In genomic region chr1:75524679-75525078, GRCm38 (mm10) we compare ENCODE assay signal across 22 mouse cellular contexts. TPM values are rescaled to one million over a fixed set of nuclear protein-coding genes. Genes with fewer than 3 reads are reported as not detected.
DNase-seq lines count a peak whose midpoint lies in the region; ATAC-seq and TF ChIP-seq lines count a peak whose summit lies in the region.
"Had no signal": no experiment of that assay in that cellular context is flagged by ENCODE, and none has a peak within 500 bp of the region (broad histone marks: within the 10 kb centered on the region; RNA-seq: fewer than 3 reads in every experiment).

No protein-coding gene starts in this region.

- H3K4me1 ChIP-seq in heart, embryonic 13.5 days, result peaks cover 20% of the 10 kb centered on the region
- H3K4me1 ChIP-seq in CH12.LX (ENCODE audit: control insufficient read depth in 1 of 2, insufficient read depth in 2 of 2), result peaks cover 12 to 39% of the 10 kb centered on the region in 2 experiments
- no peaks in the 10 kb centered on the region; the same call in 1 of the 2 replicates for H3K4me1 ChIP-seq in cerebellum, adult 2 months (ENCODE audit: control insufficient read depth, insufficient read depth, low read length)

- dilution Hi-C loops in CH12.LX (cut with MboI; ENCODE audit: extremely low pct_ligation_motif_present, extremely low pct_unique_long_range_greater_than_20kb, low sequenced_read_pairs), result no loop called here

- intact Hi-C loops in left cerebral cortex, postnatal 25 days (cut with DNase I), result loop anchor here (10.0 kb wide), 1 partner anchor 1560 kb away; no protein-coding TSS in a partner anchor

- no peak overlapping the region for H3K27ac ChIP-seq in heart, embryonic 13.5 days (replicated peaks)
- peak overlapping the region; percentile 35 for H3K27ac ChIP-seq in CH12.LX (ENCODE audit: insufficient read depth, low read depth)
- H3K27ac ChIP-seq in cerebellum, adult 2 months (ENCODE audit: insufficient read depth, low read length), result no peak overlapping the region
- H3K27ac ChIP-seq: embryonic facial prominence, embryonic 15.5 days; left cerebral cortex, adult 2 months; limb, embryonic 10.5 days had no signal

- peak; percentile 47; the same call in 1 of the 2 replicates for TF ChIP-seq EP300 in CH12.LX (IDR thresholded peaks at IDR 0.05; ENCODE audit: low read length)

- H3K27me3 ChIP-seq in heart, embryonic 13.5 days (replicated peaks), result no peaks in the 10 kb centered on the region
- H3K27me3 ChIP-seq in CH12.LX (replicated peaks), result no peaks in the 10 kb centered on the region
- no peaks in the 10 kb centered on the region for H3K27me3 ChIP-seq in cerebellum, adult 2 months (ENCODE audit: control insufficient read depth, insufficient read depth, low read length)
- H3K27me3 ChIP-seq: embryonic facial prominence, embryonic 15.5 days had no signal

- no peak for ATAC-seq in heart, embryonic 13.5 days (ENCODE audit: extremely low read depth, insufficient number of reproducible peaks, low FRiP score, low TSS enrichment)
- ATAC-seq: inflammation-experienced regulatory T-cells, adult 6 months had no signal

- in situ Hi-C loops in CH12.LX (cut with MboI; ENCODE audit: low pct_ligation_motif_present, low pct_unique_long_range_greater_than_20kb, low sequenced_read_pairs), result no loop called here

- H3K36me3 ChIP-seq in heart, embryonic 13.5 days, result peaks cover 50% of the 10 kb centered on the region
- H3K36me3 ChIP-seq in CH12.LX (replicated peaks in 1 of 2; ENCODE audit: control insufficient read depth in 1 of 2, insufficient read depth in 1 of 2, low read length in 1 of 2), result peaks cover 28 to 45% of the 10 kb centered on the region in 2 experiments

- no peak overlapping the region for H3K4me2 ChIP-seq in heart, embryonic 13.5 days
- 0 out of 2 replicates have a peak overlapping the region, but pooled peaks have one; percentile 2 for H3K4me2 ChIP-seq in CH12.LX (ENCODE audit: insufficient read depth, low read depth, poor library complexity, severe bottlenecking)
- H3K4me2 ChIP-seq: embryonic facial prominence, embryonic 15.5 days; lung, embryonic 14.5 days had no signal

- TF ChIP-seq RAD21 in CH12.LX (IDR thresholded peaks at IDR 0.05; ENCODE audit: low read depth, low read length), result no peak; the same call in 1 of the 2 replicates

- DNase-seq in heart, adult 9 months (ENCODE audit: low spot score in 2 of 2), result no peak
- DNase-seq in lung, postnatal 4 days, result peak; percentile 15 to 56
- DNase-seq in lung, adult 18-20 months, result no peak
- peak; percentile 97 for DNase-seq in CH12.LX (ENCODE audit: extremely low read depth)
- peak; percentile 46 to 61 for DNase-seq in spleen, adult 18-20 months
- no peak for DNase-seq in left cerebral cortex, postnatal 25 days (ENCODE audit: low spot score in 2 of 2)
- DNase-seq in cerebellum, adult 2 months, result no peak
- DNase-seq: adrenal gland, adult 8-10 months; cerebellum, postnatal 10 days; kidney, adult 9 months; kidney, postnatal 36 days; lung, embryonic 14.5 days; right cerebral cortex, postnatal 14 days; thymus, postnatal 14 days had no signal

- no peaks in the 10 kb centered on the region for H3K9me3 ChIP-seq in heart, embryonic 13.5 days
- no peaks in the 10 kb centered on the region for H3K9me3 ChIP-seq in CH12.LX (replicated peaks; ENCODE audit: low read length)
- H3K9me3 ChIP-seq: embryonic facial prominence, embryonic 15.5 days; limb, embryonic 10.5 days had no signal

- TF ChIP-seq POLR2A in CH12.LX (IDR thresholded peaks at IDR 0.05; ENCODE audit: low read depth, low read length), result no peak
- no peak for TF ChIP-seq POLR2A in cerebellum, adult 2 months (IDR thresholded peaks at IDR 0.05; ENCODE audit: borderline replicate concordance, insufficient read depth, low read length)

- WGBS in heart, embryonic 13.5 days, result 81% methylated on average over 7 of the region's 7 CpGs
- 88% methylated on average over 7 of the region's 7 CpGs for WGBS in cerebellum, adult 2 months

- no peak for TF ChIP-seq CTCF in CH12.LX (conservative IDR thresholded peaks at IDR 0.05 in 1 of 2, IDR thresholded peaks at IDR 0.05 in 1 of 2; ENCODE audit: low read depth in 2 of 2, low read length in 2 of 2)
- no peak for TF ChIP-seq CTCF in cerebellum, adult 2 months (IDR thresholded peaks at IDR 0.05; ENCODE audit: borderline replicate concordance, insufficient read depth, low read depth, low read length)

- no peaks in the 10 kb centered on the region for H3K79me2 ChIP-seq in CH12.LX (replicated peaks; ENCODE audit: control insufficient read depth, extremely low read depth, insufficient read depth, poor library complexity, severe bottlenecking)

- no peak overlapping the region for H3K4me3 ChIP-seq in heart, embryonic 13.5 days
- H3K4me3 ChIP-seq in CH12.LX (replicated peaks in 1 of 3; ENCODE audit: low read depth in 2 of 3, low read length in 2 of 3, poor library complexity in 1 of 3), result no peak overlapping the region
- H3K4me3 ChIP-seq in cerebellum, adult 2 months (replicated peaks; ENCODE audit: insufficient read depth, low read depth, low read length), result no peak overlapping the region
- H3K4me3 ChIP-seq: embryonic facial prominence, embryonic 15.5 days; left cerebral cortex, adult 2 months; limb, embryonic 10.5 days; myocyte had no signal

- 0 out of 2 replicates have a peak overlapping the region, but pooled peaks have one; percentile 19 for H3K9ac ChIP-seq in heart, embryonic 13.5 days
- no peak overlapping the region for H3K9ac ChIP-seq in CH12.LX (ENCODE audit: insufficient read depth, low read depth)
- H3K9ac ChIP-seq: embryonic facial prominence, embryonic 15.5 days; lung, embryonic 14.5 days had no signal

TF ChIP-seq in CH12.LX, 34 proteins besides CTCF, POLR2A, EP300 and RAD21:
- no peak for TF ChIP-seq MXI1 (IDR thresholded peaks at IDR 0.05; ENCODE audit: low read depth, low read length)
- TF ChIP-seq JUN (IDR thresholded peaks at IDR 0.05; ENCODE audit: insufficient read depth, low read depth, low read length), result no peak
- TF ChIP-seq KAT2A (IDR thresholded peaks at IDR 0.05; ENCODE audit: insufficient replicate concordance, low read length), result 0 out of 2 replicates have a peak, but pooled peaks have one; percentile 50
- peak; percentile 36; the same call in 1 of the 2 replicates for TF ChIP-seq NRF1 (IDR thresholded peaks at IDR 0.05; ENCODE audit: low read depth, low read length)
- 0 out of 2 replicates have a peak, but pooled peaks have one; percentile 22 for TF ChIP-seq MYC (IDR thresholded peaks at IDR 0.05; ENCODE audit: low read depth, low read length)
- TF ChIP-seq ETS1 (conservative IDR thresholded peaks at IDR 0.05; ENCODE audit: low read depth, low read length), result peak; percentile 74
- TF ChIP-seq MAZ (IDR thresholded peaks at IDR 0.05; ENCODE audit: low read depth, low read length), result peak; percentile 64; the same call in 1 of the 2 replicates
- peak; percentile 69 for TF ChIP-seq IRF4 (IDR thresholded peaks at IDR 0.05; ENCODE audit: low read depth, low read length)
- peak; percentile 60; the same call in 1 of the 2 replicates for TF ChIP-seq SIN3A (IDR thresholded peaks at IDR 0.05; ENCODE audit: low read length)
- no peak for TF ChIP-seq POLR2AphosphoS2 (IDR thresholded peaks at IDR 0.05; ENCODE audit: low read depth, low read length)
- TF ChIP-seq HCFC1 (IDR thresholded peaks at IDR 0.05; ENCODE audit: low read depth, low read length), result peak; percentile 33; the same call in 1 of the 2 replicates
- peak; percentile 31; the same call in 1 of the 2 replicates for TF ChIP-seq ELF1 (IDR thresholded peaks at IDR 0.05; ENCODE audit: low read depth, low read length)
- TF ChIP-seq TBP (conservative IDR thresholded peaks at IDR 0.05; ENCODE audit: low read depth, low read length), result 0 out of 2 replicates have a peak, but pooled peaks have one; percentile 16
TF ChIP-seq in CH12.LX: peak in this region for 10.

RNA-seq across cellular contexts. Expression of gene Stk11ip, which starts 3.4 kb away (rescaled TPM):
- polyA plus RNA-seq in heart, embryonic 13.5 days (2015; fragmentation: Nextera tagmentation; extraction: Ambion mirVana), result 11.3 and 12.6 TPM in 2 replicates
- 16.9 and 17.3 TPM in 2 replicates for total RNA-seq in CH12.LX (2012; rRNA removed)
- 11.6 and 16.0 TPM in 2 replicates for total RNA-seq in CH12.LX (2014; rRNA removed)
- polyA plus RNA-seq in CH12.LX (2012; ENCODE audit: insufficient read length, low read depth), result 36.9 and 38.5 TPM in 2 replicates
- total RNA-seq in left cerebral cortex, postnatal 25 days (2021), result 10 to 100 TPM; 35.3 to 36.7 TPM
- 29.3 and 29.8 TPM in 2 replicates for polyA plus RNA-seq in cerebellum, adult 2 months (2012; rRNA removed)

RNA-seq across cellular contexts. Expression of gene Inha, which starts 17.8 kb away (rescaled TPM):
- polyA plus RNA-seq in heart, embryonic 13.5 days (2015; fragmentation: Nextera tagmentation; extraction: Ambion mirVana), result 5.5 and 6.0 TPM in 2 replicates
- total RNA-seq in CH12.LX (2012; rRNA removed) (not detected in 2 replicates), CH12.LX (2014; rRNA removed) (not detected in 2 replicates)
- not detected in 2 replicates for polyA plus RNA-seq in CH12.LX (2012; ENCODE audit: insufficient read length, low read depth)
- 10 to 100 TPM; 23.2 to 26.9 TPM for total RNA-seq in left cerebral cortex, postnatal 25 days (2021)
- polyA plus RNA-seq in cerebellum, adult 2 months (2012; rRNA removed), result 64.7 and 68.6 TPM in 2 replicates
- total RNA-seq: liver, adult 2 months had no signal
- polyA plus RNA-seq: inflammation-experienced regulatory T-cells, adult 6 months had no signal

RNA-seq across cellular contexts. Expression of gene Obsl1, which starts 18.4 kb away (rescaled TPM):
- polyA plus RNA-seq in heart, embryonic 13.5 days (2015; fragmentation: Nextera tagmentation; extraction: Ambion mirVana), result 91.0 and 93.0 TPM in 2 replicates
- total RNA-seq in CH12.LX (2012; rRNA removed) (0.29 and 0.47 TPM in 2 replicates), CH12.LX (2014; rRNA removed) (not detected in 2 replicates)
- 0.84 and 1.2 TPM in 2 replicates for polyA plus RNA-seq in CH12.LX (2012; ENCODE audit: insufficient read length, low read depth)
- total RNA-seq in left cerebral cortex, postnatal 25 days (2021), result 10 to 100 TPM; 28.6 to 29.0 TPM
- 41.1 and 44.0 TPM in 2 replicates for polyA plus RNA-seq in cerebellum, adult 2 months (2012; rRNA removed)
- polyA plus RNA-seq: inflammation-experienced regulatory T-cells, adult 6 months had no signal

RNA-seq across cellular contexts. Expression of gene Slc4a3, which starts 21.4 kb away (rescaled TPM):
- 25.3 and 25.4 TPM in 2 replicates for polyA plus RNA-seq in heart, embryonic 13.5 days (2015; fragmentation: Nextera tagmentation; extraction: Ambion mirVana)
- 0.08 and 0.21 TPM in 2 replicates for total RNA-seq in CH12.LX (2012; rRNA removed)
- 0.03 TPM in 1 of 2 replicates, not detected in the other for total RNA-seq in CH12.LX (2014; rRNA removed)
- polyA plus RNA-seq in CH12.LX (2012; ENCODE audit: insufficient read length, low read depth), result 0.38 TPM in 1 of 2 replicates, not detected in the other
- total RNA-seq in left cerebral cortex, postnatal 25 days (2021), result 100 to 1,000 TPM; 171 to 180 TPM
- 99.5 and 99.6 TPM in 2 replicates for polyA plus RNA-seq in cerebellum, adult 2 months (2012; rRNA removed)
- total RNA-seq: megakaryocyte-erythroid progenitor cell, adult 5-6 weeks had no signal

RNA-seq across cellular contexts. Expression of gene Tmem198, which starts 45.3 kb away (rescaled TPM):
- 0.43 and 0.49 TPM in 2 replicates for polyA plus RNA-seq in heart, embryonic 13.5 days (2015; fragmentation: Nextera tagmentation; extraction: Ambion mirVana)
- total RNA-seq in CH12.LX (2012; rRNA removed) (1.1 and 1.4 TPM in 2 replicates), CH12.LX (2014; rRNA removed) (0.51 and 0.81 TPM in 2 replicates)
- polyA plus RNA-seq in CH12.LX (2012; ENCODE audit: insufficient read length, low read depth), result 0.80 and 0.90 TPM in 2 replicates
- total RNA-seq in left cerebral cortex, postnatal 25 days (2021), result 100 to 1,000 TPM in 1 of 2 experiments, 10 to 100 TPM in 1; 92.9 to 111 TPM
- 41.3 and 46.6 TPM in 2 replicates for polyA plus RNA-seq in cerebellum, adult 2 months (2012; rRNA removed)
- total RNA-seq: megakaryocyte-erythroid progenitor cell, adult 5-6 weeks had no signal

Comparison
In these comparisons a context has a peak if more than half of its experiments do, and no peak if none do; other contexts are left out.
1. DNase-seq: peak in lung, postnatal 4 days (2 of 2), CH12.LX (single experiment) and spleen, adult 18-20 months (2 of 2); none in heart, adult 9 months (0 of 2), lung, adult 18-20 months (0 of 2), left cerebral cortex, postnatal 25 days (0 of 2) and cerebellum, adult 2 months (0 of 2).
2. RNA of gene Obsl1, which starts 18.4 kb away (polyA plus RNA-seq): 91.0 to 93.0 TPM in heart, embryonic 13.5 days and 41.1 to 44.0 TPM in cerebellum, adult 2 months; 0.84 to 1.2 TPM in CH12.LX; every median in the first group is over 10 times any median in the second.